Mouse (Mus musculus): ENCODE results near the gene Unc13a.

The Unc13a gene

DNA sequence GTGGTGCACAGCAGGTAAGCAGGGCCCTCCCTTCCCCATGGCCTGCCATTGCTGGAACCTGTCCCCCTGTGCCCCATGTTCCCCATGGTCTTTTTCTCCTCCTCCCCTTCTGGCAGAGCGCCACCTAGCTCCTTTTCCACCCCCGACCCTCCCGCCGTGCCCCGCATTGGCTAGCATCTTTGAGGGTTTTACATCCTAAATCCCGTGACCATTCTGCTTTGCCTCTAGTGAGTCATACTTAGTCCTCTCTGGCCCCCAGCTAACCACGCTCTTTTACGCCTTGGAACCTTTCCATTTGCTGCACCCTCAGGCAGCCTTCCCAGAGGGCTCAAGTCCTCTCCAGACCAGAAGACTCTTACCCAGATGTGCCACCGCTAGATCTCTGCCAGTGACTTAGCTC is 91.4 kb downstream of the Unc13a start:
- no peak for DNase-seq

DNA sequence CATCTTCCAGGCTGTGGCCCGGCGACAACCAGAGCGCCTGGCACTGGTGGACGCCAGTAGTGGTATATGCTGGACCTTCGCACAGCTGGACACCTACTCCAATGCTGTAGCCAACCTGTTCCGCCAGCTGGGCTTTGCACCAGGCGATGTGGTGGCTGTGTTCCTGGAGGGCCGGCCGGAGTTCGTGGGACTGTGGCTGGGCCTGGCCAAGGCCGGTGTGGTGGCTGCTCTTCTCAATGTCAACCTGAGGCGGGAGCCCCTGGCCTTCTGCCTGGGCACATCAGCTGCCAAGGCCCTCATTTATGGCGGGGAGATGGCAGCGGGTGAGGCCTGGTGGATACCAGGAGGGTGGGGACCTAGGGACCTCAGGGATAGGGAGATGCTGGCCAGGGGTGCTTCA is 92.1 kb downstream of the Unc13a start:
- no peak for DNase-seq

GRCm38 (mm10) chr8:71579009-71579408 is 92.5 kb downstream of the Unc13a start:
- DNase-seq = no peak

- no peak for DNase-seq
Measured at GRCm38 (mm10) chr8:71577856-71578387, 93.6 kb downstream of the Unc13a start.

GRCm38 (mm10) chr8:71575020-71575419 is 96.5 kb downstream of the Unc13a start:
- DNase-seq = no peak

DNA sequence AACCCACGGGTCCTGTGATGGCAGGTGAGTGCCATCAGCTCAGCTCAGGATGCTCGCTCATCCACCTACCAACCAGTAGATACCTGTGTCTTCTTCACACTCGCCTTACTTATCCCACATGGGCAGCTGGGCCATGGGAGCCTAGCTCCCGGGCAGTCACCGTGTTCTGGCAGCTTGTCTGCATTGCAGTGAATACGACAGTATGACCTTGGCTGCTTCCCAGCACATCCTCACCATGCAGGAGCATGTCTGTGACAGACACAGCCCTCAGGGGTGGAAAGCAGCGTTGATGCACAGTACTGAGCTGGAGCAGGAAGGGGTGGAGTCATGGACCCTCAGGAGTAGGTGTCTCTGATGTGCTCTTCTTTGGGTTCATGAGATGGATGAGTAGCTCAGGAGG is 97.1 kb downstream of the Unc13a start:
- no peak for DNase-seq

Measured in lung, adult 18-20 months (tissue).